Mouse (Mus musculus): ENCODE results near the gene Mical1.

Mical1 gene

DNA sequence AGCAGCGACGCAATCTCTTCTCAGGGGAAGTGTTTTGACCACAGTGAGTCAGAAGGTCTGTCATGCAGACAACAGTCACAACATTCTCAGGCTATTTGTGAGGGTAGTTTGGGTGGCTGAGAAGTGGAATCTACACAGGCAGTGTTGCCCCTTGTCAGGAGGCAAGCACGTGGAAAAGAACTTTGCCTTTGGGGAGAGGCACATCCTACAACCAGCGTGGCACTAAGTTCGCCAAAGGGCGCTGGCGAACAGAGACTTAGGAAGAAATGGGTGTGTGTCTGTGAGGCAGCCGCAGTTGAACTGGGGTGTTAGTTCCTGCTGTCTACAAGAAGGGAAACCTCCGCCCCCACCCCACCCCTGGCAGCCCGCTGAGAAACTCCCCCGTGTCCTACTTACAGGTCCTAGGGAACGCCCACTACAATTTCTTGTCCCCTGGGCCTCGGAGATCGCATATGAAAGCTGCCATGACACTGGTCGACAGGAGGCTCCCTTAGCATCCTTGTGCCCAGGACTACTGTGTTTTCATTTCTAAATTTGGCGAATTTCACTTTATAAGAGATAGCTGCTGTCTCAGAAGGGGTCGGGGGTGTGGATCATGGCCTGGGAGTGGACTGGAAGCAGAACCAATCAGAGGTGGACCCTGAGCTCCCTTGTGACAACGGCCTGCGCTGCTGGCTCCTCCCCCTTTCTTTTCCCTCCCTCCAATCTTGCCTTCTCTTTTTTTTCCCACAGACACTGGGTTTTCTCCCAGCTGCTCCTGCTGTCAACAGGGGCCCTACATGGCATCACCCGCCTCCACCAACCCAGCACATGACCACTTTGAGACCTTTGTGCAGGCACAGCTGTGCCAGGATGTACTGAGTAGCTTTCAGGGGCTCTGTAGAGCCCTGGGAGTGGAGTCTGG lies 1.4 kb downstream of the Mical1 start:
- DNase-seq (ENCODE audit: low spot score), result peak; percentile 55

DNA sequence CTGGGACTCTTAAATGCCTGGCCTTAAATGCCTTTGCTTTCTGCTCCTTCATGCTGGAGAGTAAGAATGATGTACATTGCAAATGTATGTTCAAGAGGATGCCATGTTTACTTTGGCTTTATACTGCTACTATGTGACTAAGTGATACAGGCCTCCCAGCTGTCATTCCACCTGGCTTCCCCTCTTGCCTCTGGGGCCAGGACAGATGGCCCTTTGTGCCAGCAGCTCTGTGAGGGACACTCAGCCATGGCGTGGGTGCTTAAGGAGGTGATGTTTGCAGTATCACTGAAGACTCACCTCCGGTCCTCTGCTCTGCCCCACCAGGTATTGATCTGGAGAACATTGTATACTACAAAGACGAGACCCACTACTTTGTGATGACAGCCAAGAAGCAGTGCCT lies 3.8 kb downstream of the Mical1 start:
- DNase-seq (ENCODE audit: low spot score), result no peak

DNA sequence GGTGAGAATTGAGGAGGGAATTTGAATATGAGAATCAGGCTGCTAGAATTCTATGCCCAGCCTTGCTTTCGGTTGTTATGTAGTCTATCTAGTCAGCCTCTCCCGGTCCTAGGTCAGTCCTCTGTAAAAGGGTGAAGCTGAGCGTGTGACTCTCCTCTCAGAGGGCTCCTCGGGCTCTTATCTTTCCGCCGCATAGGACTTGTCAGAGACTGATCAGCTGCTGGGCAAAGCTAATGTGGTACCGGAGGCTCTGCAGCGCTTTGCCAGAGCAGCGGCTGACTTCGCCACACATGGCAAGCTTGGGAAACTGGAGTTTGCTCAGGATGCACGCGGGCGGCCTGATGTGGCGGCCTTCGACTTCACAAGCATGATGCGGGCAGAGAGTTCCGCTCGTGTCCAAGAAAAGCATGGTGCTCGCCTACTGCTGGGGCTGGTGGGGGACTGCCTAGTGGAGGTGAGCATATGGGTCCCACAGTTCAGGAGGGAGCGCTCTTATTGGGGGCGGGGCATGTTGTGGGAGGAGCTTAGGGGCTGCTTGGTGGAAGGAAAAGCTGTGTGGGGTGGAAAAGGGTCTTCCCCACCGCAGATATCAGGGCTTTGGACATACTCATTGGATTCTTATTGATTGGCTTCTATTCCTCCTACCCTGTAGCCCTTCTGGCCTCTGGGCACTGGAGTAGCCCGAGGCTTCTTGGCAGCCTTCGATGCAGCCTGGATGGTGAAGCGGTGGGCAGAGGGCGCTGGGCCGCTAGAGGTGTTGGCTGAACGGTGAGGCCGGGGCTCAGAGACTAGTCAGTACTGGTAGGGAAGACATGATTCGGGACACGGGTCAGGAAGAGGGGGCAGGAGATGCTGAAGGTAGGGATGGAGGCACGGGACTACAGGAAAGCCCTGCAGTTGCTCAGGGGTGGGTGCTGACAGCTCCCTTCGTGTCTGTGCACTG lies 5.1 kb downstream of the Mical1 start:
- DNase-seq (ENCODE audit: low spot score), result no peak

DNA sequence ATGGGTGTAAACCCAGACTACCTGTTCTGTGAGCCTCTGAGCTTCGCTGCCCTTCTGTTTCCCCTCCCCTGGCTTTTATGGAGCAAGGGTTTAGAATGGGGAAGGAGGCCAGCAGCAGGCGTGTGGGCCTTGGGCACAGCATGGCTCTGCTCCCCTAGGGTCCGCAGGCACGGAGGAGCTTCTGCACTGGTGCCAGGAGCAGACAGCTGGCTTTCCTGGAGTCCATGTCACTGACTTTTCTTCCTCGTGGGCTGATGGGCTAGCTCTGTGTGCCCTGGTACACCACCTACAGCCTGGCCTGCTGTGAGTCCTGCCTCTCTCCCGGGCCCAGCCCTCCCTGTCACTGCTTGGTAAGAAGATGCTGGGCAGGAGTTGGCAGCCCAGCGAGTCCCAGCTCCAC lies 6.3 kb downstream of the Mical1 start:
- no peak for DNase-seq (ENCODE audit: low spot score)

DNA sequence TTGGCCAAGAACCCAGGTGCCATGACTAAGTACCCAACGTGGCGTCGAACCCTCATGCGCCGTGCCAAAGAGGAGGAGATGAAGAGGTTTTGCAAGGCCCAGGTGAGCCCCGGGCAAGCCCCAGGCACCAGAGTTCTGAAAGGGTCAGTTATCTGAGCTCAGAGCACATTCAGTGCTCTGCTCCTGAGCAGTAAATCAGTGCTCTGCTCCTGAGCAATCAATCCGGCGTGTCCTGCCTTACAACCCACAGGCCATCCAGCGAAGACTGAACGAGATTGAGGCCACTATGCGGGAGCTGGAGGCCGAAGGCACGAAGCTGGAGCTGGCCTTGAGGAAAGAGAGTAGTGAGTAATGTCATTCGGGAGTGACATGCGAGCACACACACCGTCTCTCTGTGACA lies 9.7 kb downstream of the Mical1 start:
- DNase-seq (ENCODE audit: low spot score), result no peak

DNA sequence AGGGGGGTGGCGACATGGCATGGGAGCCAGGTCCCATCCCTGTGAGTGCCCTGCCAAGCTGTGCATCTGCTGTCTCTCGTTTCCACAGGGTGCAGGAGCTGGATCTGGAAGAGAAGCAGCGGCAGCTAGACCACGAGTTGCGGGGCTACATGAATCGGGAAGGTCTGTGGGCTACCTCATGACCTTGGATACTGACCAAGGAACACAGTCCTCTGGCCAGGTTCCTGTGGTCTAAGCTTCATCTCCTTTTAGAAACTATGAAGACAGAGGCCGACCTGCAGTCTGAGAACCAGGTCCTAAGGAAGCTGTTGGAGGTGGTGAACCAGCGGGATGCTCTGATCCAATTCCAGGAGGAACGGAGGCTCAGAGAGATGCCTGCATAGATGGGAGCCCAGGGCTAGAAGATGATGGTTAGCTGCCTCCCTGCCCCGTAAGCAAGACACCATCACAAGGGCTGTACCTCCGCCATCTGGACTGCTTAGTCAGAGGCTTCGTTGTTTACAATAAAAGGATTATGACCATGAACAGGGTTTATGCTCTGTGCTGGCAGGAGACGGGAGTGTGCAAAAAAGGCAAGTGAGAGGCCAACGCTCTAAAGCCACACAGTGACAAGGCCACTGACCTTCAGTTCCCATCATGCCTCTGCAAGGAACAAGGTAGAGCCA lies 10.5 kb downstream of the Mical1 start:
- no peak for DNase-seq (ENCODE audit: low spot score)

DNA sequence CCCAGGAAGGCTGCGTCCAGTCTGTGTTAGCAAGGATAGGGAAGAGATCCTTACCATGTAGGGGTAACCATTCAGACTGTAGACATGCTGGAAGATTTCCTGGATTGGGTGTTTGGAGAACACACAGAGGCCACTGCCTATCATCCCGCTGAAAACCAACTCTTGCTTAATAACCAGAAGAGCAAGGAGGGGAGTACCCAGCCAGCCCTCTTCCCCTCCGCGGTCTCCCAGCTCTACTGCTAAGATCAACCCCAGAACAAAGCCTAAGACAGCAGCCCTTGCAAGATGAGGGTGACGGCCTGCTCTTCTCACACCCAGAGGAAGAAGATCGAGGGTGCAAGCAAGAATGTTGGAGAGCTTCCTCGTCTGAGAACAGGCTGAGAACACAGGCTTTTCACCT lies 12.8 kb downstream of the Mical1 start:
- DNase-seq (ENCODE audit: low spot score), result no peak

DNA sequence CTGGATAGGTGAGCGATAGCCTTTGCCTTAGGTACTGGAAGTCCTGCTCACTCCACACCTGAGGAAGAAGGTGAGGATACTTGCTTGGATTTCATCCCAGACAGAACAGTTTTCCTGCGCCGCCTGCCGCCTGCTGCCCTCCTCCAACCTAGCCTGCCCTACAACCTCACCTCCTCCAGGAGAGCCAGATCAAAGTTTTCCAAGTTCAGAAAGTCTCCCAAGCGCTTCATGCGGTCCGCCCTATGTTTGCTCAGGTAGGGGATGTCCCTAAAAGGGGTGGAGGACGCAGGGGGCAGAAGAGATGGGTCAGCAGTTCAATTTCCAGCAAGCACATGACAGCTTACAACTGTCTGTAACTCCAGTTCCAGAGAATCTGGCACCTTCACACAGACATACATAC lies 13.2 kb downstream of the Mical1 start:
- no peak for DNase-seq (ENCODE audit: low spot score)

DNA sequence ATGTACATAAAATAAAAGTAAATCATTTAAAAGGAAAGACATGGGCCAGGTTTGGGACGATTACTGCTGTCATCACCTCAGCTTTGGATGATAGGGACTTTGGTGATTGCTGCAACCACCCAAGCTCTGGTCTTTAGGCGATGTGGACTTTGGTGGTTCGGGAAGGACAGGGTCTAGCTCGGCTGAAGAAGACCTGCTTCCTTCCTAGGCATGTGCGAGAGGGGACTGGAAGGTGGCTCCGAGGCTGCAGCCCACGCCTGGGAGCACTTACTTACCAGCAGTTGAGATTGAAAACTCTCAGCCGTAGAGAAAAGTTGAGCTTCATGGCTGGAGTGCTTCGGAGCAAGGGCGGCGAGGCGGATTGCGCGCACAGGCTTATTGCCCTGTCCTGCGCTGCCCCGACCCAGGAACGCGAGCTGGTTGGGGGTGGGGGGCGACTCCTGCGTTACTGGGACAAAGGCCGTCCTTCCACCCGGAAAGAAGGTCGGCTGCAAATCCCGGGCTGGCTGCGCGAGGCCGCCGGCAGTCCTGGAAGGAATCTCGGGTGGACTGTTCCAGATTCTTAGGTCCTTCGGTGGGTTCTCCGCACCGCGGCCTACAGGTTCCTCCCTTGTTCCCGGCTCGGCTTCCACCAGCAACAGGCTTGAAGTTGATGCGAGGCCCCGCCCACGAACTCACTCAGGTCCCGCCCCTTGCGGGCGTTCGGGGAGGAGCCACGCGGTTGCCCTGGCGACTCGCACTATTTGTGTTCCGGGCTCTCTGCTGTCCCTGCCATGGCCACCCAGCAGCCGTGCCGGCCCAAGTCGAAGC lies 13.8 kb downstream of the Mical1 start, which contains the start of the genes Smpd2 and Ppil6:
Gene Smpd2 (minus strand): TSS at position 662 of the 810 bp plus-strand sequence.
Gene Ppil6 (plus strand): TSS at position 732 of the 810 bp plus-strand sequence.
- peak; percentile 94 for DNase-seq (ENCODE audit: low spot score)

DNA sequence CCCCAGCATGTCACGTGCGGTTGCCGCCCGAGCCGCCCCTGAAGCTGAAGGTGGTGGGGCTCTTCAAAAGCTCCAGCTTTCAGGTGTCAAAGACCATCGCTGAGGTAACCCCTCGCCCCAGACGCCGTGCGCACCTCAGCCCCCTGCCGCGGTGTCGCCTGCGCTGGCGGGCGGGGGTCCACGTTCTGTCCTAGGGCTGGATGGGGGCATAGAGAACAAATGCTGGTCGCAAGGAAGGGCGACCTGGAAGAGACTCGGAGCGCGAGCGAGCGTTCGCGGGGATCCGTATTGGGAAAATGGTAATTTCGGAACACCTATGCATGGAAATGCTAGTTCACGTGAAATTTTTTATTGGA lies 14.4 kb downstream of the Mical1 start:
- no peak for DNase-seq (ENCODE audit: low spot score)

DNA sequence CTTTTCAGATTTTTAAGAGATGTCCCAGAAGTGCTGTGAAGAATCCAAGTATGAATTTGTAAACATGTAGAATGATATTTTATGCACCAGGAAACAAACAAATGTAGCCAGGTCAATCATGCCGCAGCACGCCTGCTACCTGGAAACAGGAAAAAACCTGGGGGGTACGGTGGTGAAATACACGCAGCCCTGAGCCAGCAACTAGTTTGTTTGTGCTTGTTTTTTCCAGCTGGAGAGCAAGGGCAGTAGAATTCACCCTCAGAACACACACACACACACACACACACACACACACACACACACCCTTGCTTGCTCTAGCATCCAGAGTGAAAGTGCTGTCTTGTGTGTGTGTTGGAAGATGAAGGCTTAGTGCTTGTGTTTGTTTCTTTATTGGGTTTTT lies 15.0 kb downstream of the Mical1 start:
- no peak for DNase-seq (ENCODE audit: low spot score)

DNA sequence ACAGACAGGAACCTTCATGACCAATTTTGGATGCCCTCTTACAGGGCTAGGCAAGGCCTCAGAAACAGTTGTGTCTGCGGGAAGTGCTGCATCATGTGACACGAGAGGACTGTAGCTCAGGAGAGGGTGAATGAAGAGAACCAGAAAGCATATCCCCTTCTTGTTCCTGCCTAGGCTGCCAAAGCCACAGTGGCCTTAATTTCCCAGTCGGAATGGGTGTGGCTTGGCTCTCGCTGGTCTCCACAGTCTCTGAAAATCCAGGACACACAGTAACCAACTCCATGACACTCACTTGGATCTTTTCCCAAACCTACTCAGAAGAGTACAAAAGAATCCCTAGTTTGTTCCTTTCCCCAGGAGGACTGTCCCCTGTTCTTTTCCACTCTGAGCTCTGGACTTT lies 24.8 kb downstream of the Mical1 start:
- DNase-seq (ENCODE audit: low spot score), result no peak

DNA sequence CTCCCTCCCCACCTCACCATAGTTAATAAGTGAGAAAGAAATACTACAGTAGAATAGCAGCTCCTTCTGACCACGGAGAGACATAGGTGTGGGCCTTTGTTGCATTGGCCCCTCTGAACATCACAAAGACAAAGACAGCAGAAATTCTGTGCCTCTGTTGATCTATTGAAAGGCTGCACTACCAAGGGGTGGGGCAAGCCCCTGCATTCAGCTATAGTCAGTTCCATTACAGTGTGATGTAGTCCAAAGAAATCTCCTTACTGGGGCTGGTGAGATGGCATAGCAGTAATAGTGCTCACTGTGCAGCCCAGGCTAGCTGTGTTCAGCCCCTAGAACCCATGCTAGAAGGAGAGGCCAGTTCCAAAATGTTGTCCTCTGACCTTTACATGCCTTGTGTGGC lies 28.9 kb downstream of the Mical1 start:
- no peak for DNase-seq (ENCODE audit: low spot score)

DNA sequence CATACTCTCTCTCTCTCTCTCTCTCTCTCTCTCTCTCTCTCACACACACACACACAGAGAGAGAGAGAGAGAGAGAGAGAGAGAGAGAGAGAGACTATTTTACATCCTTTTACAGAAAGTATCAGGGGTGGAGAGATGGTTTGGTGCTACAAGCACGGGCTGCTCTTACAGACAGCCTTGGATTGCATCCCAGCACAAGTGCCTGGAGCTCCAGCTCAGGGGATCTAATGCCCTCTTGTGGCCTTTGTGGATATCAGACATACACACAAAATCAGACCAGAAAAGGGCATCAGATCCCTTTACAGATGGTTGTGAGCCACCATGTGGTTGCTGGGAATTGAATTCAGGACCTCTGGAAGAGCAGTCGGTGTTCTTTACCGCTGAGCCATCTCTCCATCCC lies 29.3 kb downstream of the Mical1 start:
- DNase-seq (ENCODE audit: low spot score), result peak; percentile 80

DNA sequence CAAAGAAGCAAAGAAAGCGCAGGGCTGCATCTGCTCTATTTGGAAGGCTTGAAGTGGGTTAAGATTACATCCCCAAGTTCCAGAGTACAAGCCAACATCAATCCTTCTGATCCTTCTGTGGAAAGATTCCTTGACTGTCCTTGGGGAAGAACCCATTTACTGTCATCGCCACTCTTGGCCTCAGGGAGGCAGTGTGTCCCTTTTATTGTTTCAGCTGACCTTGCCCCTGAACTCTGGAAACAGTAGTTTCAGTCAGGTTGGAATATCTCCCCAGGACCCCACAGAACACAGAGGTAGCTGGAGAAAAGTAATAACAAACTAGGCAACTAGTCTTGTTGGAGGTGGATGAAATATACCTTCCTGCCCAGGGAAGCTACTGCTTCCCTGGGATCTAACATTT lies 33.0 kb downstream of the Mical1 start:
- no peak for DNase-seq (ENCODE audit: low spot score)

DNA sequence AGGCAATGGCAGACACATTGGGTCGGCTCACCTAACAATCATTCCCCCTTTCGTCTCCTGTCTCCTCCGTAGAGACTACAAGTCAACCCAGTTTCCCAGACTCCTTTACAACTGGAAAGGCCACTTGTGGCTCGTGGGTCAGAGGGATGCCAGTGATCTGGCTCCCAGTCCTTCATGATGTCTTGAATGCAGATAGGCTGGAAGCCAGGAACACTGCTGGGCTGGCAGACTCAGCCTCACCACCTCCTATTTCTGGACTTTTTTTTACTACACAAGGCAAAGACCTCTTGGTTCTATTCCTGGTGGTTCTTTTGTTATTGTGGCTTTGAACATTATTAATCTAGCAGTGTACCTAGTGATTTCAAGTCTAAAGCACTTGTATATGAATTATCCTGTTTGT lies 38.2 kb downstream of the Mical1 start:
- DNase-seq (ENCODE audit: low spot score), result no peak

DNA sequence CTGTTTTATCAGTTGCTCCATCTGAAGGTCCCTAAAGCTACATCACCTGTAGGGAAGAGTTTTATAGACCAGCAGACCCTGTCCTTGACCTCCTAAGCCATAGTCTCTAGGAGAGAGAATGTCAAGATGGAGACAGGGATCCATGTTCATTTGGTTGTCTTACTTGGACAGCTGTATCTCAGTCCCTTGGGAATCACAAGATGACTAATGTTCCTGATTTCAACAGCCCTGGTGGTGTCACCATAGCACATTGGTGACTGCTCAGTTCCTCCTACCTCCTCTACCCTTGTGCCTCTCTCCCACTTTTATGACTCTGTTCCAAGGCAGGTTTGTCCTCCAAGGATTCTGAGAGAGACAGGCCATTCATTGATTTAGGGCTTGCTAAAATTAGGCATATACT lies 38.8 kb downstream of the Mical1 start:
- DNase-seq (ENCODE audit: low spot score), result no peak

DNA sequence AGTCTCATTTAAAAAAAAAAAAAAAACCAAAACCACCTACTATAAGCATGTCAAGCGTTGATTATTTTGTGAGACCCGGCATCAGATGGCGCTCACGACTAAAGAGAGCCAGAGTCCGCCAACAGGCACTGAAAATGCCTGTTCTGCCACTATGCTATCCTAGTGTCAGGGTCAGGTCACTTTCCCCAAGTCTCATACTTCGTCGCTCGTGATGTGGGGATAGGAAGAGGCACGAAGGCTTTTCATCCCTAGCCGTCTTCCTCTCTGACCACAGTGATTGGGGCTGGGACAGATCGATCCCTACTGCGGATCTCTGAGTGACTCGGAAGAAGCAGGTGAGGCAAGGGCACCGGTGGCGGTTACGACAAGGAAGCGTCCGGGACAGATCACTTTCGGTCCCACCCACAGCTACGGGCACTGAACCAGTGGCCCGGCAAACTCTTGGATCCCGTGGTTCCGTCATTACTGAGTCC lies 42.4 kb downstream of the Mical1 start:
- peak; percentile 82 for DNase-seq (ENCODE audit: low spot score)

DNA sequence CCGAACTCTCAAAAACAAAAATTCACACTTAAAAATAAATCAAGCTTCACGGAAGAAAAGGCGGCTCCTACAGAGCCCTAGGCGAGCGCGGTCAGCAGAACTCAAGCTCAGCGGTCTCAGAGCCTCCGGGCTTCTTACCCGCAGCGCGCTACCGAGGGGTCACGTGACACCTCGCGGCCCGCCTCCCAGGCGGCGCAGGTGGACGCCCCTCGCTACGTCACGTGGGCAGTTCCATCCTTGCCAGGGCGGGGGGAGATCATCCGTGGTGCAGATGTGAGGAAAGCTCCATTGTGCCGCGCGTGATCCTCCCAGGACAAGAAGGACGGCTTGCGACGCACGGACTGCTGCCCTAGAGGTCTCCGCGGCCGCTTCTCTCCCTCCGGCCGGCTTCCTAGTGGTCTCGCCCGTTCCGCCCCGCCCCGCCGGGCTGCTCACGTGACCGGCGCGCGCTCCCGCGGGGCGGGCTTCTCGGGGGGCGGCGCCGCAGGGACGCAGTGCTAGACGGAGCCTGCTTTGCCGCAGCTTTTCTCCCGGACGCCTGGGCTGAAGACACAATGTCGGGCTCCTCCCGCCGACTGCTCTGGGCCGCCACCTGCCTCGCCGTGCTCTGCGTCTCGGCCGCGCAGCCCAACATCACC lies 43.0 kb downstream of the Mical1 start, which contains the start of gene Cd164:
Gene Cd164 (plus strand): TSS at position 434 of the 638 bp plus-strand sequence.
- peak; percentile 92 for DNase-seq (ENCODE audit: low spot score)

DNA sequence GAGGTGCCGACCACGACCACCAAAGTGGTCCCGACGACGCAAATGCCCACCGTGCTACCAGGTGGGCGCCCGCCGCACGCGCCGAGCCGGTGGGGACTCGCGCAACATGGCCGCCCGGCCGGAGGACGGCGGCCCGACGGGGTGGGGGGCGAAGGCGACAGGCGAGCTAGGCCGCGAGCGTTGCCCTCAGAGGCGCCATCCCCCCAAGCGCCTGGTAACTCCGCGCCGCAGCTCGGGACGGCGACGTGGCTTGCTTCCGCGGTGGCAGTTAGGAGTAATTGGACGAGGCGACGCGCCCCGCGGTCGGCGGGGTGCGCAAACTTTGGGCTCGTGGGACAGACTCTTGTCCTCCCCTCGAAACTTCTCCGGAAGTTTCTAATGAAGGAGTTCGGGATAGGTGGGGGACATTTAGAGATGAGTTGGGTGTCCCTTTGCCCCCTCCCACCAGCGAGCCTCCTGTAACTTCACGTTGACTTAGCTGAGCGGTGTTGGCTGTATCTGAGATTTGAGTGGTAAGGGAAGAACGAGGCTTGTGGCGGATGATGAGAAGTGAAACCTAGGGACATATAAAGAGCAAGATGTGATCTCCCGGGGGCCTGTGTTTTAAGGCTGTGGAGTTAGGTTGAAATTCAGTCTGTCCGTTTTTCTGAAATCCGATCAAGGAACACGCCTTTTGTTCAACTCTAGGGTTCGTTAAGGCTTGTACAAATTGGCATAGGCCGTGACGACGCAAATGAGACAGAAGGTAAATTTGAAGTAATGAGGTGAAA lies 43.7 kb downstream of the Mical1 start:
- DNase-seq (ENCODE audit: low spot score), result peak; percentile 51

All from layer of hippocampus, adult 11-12 months (tissue).